Mouse (Mus musculus) testis, adult 2 months (tissue): ENCODE measurements around the gene Asb8.

Experiments
- CTCF ChIP-seq: fragments of 200-500 bp; IDR thresholded peaks from 2 replicates; pipeline ENCODE4 v1.5.1; 2012; ENCODE audit warnings: low read depth, mild to moderate bottlenecking, inconsistent platforms, low read length, moderate library complexity; ENCODE audit not compliant: control insufficient read depth, insufficient read depth, insufficient replicate concordance
- POLR2A ChIP-seq: fragments of 200-500 bp; IDR thresholded peaks from 2 replicates; pipeline ENCODE4 v1.6.1; 2012; ENCODE audit warnings: low read depth, mild to moderate bottlenecking, inconsistent platforms, low read length, moderate library complexity; ENCODE audit not compliant: control insufficient read depth

DNA sequence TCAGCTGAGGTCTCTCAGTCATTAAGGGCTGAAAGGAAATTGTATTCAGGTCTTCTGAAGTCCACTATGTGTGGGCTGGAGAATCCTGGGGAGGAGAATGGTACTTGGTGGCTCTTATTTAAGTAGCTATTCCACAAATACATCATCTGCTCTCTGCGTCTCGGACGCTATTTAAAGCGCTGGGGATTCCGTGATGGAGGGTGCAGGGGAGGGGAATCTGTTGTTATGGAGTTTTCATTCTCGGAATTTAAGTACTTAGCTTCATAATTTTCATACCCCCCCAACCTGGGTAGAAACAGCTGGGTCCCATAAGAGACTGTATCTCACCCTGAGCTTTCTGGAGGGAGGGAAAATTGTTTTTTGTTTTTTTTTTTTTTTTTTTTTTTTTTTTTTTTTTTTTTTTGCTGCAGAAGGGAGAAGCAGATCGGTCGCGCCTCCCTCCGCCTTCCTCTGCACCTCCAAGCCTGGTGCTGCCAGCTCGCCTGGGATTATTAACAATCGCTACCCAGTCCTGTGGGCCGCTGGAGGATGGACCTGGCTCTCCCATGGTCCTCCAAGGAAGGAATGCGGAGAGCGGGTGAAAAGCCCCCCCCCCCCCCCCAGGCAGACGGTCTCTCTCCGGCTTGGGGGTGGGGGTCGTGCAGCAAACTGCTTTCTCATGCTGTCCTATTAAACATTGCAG, 1.7 kb upstream of the Asb8 start, which contains the start of gene Ccdc184:
- TF ChIP-seq CTCF, result no peak
- no peak for TF ChIP-seq POLR2A
